Mouse (Mus musculus) liver, embryonic 13.5 days (tissue): ENCODE results near the gene Fam104a. TPM values are rescaled to one million over a fixed set of nuclear protein-coding genes. Genes with fewer than 3 reads are reported as not detected.

ENCODE experiments used
- ATAC-seq: fragments of 200-750 bp; cut with Nextera tagmentation; 2 replicates; pipeline ENCODE4 v1.8.0; 2017; ENCODE audit warnings: low read depth, mild to moderate bottlenecking, moderate number of reproducible peaks, moderate library complexity
- DNase-seq: peaks from one replicate; pipeline ENCODE4 v3.0.0; 2022
- H3K27ac ChIP-seq: fragments of 300-500 bp; sonication (generic); 2 replicates; pipeline ENCODE4 v1.5.1; 2015; ENCODE audit warnings: moderate library complexity, mild to moderate bottlenecking, inconsistent platforms
- H3K27me3 ChIP-seq: fragments of 300-500 bp; sonication (generic); 2 replicates; pipeline ENCODE4 v1.6.1; 2015; ENCODE audit warnings: mild to moderate bottlenecking, inconsistent platforms
- H3K36me3 ChIP-seq: fragments of 300-500 bp; sonication (generic); 2 replicates; pipeline ENCODE4 v1.6.1; 2015; ENCODE audit warnings: mild to moderate bottlenecking, inconsistent platforms
- H3K4me1 ChIP-seq: fragments of 300-500 bp; sonication (generic); replicated peaks from 2 replicates; pipeline ENCODE4 v1.6.1; 2015; ENCODE audit warnings: inconsistent platforms
- H3K4me2 ChIP-seq: fragments of 300-500 bp; sonication (generic); 2 replicates; pipeline ENCODE4 v1.6.1; 2015; ENCODE audit warnings: inconsistent platforms, mild to moderate bottlenecking, moderate library complexity
- H3K4me3 ChIP-seq: fragments of 300-500 bp; sonication (generic); replicated peaks from 2 replicates; pipeline ENCODE4 v1.5.1; 2015; ENCODE audit warnings: mild to moderate bottlenecking, inconsistent platforms
- H3K9ac ChIP-seq: fragments of 300-500 bp; sonication (generic); 2 replicates; pipeline ENCODE4 v1.6.1; 2015; ENCODE audit warnings: mild to moderate bottlenecking, inconsistent platforms
- H3K9me3 ChIP-seq: fragments of 300-500 bp; sonication (generic); replicated peaks from 2 replicates; pipeline ENCODE4 v1.6.1; 2016; ENCODE audit warnings: inconsistent platforms
- WGBS: fragments of 180-500 bp; shearing (Covaris S2); methylation state at CpG from one replicate; pipeline ENCODE4 v1.1.7; 2015; ENCODE audit not compliant: insufficient replicate concordance; 5-methylcytosine and 5-hydroxymethylcytosine counted together
- polyA plus RNA-seq: library from polyadenylated mRNA; unstranded; fragments of >200 nt; fragmentation: Nextera tagmentation; extraction: Ambion mirVana; gene quantifications from 2 replicates; pipeline ENCODE4 v1.2.1, GENCODE M21; 2015

Fam104a gene
- 45.1 and 46.3 TPM in 2 replicates for polyA plus RNA-seq

- under 1% methylated on average over 73 of the region's 73 CpGs for WGBS
- DNase-seq (peak; percentile 94), ATAC-seq (peak; percentile 83)
- H3K9ac ChIP-seq, result peak within 1 kb of the TSS; percentile 98
- H3K4me3 ChIP-seq, result peak within 1 kb of the TSS; percentile 98
- H3K27ac ChIP-seq, result peak within 1 kb of the TSS; percentile 99
- H3K4me1 ChIP-seq, result peaks cover 62% of the 10 kb centered on the region
- peak within 1 kb of the TSS; percentile 89 for H3K4me2 ChIP-seq
- H3K9me3 ChIP-seq, result no peaks in the 10 kb centered on the region
- peaks cover 21% of the 10 kb centered on the region for H3K36me3 ChIP-seq
- H3K27me3 ChIP-seq, result no peaks in the 10 kb centered on the region
These were observed at the start of gene Fam104a, which contains the start of gene D11Wsu47e for GRCm38 (mm10) chr11:113683957-113684706. TSS of gene Fam104a (minus strand) at chr11:113684155. TSS of gene D11Wsu47e (plus strand) at chr11:113684412.

DNA sequence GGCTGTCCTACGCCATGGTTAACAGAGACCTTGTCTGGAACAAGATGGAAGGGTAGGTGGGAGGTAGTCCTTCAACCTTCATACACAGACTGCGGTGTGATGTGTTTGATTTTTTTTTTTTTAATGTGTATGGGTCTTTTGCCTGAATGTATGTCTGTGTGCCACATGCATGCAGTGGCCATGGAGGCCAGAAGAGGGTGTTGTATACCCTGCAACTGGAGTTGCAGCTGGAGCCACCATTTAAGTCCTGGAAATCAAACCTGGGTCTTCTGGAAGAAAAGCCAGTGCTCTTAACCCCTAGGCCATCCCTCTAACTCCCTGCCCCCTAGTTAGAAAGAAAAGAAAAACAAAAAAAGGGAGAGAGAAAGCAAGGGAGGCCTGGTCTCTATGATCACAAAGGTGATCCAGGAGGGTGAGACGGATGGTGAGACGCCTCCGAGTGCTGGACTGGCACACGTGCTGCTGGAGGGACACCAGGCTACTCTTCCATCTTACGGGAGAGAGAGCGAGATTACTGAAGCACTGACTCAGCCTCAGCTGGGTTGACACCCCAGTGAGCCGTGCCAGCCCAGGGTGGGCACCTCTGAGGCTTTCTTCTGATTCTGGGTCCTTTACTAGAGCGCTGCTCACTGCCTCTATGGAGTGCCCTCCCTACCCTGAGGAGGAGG lies 48.1 kb upstream of the Fam104a start:
- WGBS, result 85% methylated on average over 10 of the region's 10 CpGs
- no peak overlapping the region for H3K9ac ChIP-seq
- no peak for ATAC-seq
- DNase-seq, result no peak
- H3K9me3 ChIP-seq, result no peaks in the 10 kb centered on the region
- peaks cover 32% of the 10 kb centered on the region for H3K36me3 ChIP-seq
- H3K4me1 ChIP-seq, result peaks cover 68% of the 10 kb centered on the region
- H3K27ac ChIP-seq, result no peak overlapping the region
- no peak overlapping the region for H3K4me2 ChIP-seq
- no peaks in the 10 kb centered on the region for H3K27me3 ChIP-seq
- no peak overlapping the region for H3K4me3 ChIP-seq

DNA sequence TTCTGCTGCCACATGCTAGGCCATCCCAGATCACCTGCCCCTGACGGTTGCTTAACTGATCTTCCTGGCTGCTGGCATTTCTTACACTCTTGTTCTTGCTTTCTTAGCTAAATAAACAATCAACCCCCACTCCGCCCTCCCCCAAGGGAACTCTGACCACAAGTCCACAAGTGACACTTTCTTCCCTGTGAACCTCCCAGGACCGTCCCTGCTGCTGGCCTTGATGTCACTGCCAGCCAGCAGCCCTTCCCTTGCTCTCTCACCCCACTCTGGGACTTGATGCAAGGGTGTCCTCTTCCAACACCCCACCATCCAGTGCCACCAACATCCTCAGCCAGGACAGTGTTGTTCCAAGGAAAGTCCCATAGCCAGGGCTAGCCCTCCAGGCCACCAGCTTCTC lies 46.9 kb upstream of the Fam104a start:
- Histone ChIP-seq H3K36me3 (peaks cover 44% of the 10 kb centered on the region), H3K27me3 (no peaks in the 10 kb centered on the region), H3K9me3 (no peaks in the 10 kb centered on the region), H3K9ac (no peak overlapping the region), H3K4me3 (no peak overlapping the region), H3K27ac (no peak overlapping the region), H3K4me1 (peaks cover 56% of the 10 kb centered on the region), H3K4me2 (no peak overlapping the region)
- DNase-seq (no peak), ATAC-seq (no peak)
- 54% methylated on average over 3 of the region's 3 CpGs for WGBS

GRCm38 (mm10) chr11:113729917-113730316 lies 46.0 kb upstream of the Fam104a start:
- Histone ChIP-seq H3K27me3 (no peaks in the 10 kb centered on the region), H3K27ac (no peak overlapping the region), H3K9ac (no peak overlapping the region), H3K4me3 (no peak overlapping the region), H3K4me2 (no peak overlapping the region), H3K4me1 (peaks cover 46% of the 10 kb centered on the region), H3K9me3 (no peaks in the 10 kb centered on the region), H3K36me3 (peaks cover 41% of the 10 kb centered on the region)
- no peak for ATAC-seq
- WGBS, result 60% methylated on average over 8 of the region's 8 CpGs
- DNase-seq, result no peak

DNA sequence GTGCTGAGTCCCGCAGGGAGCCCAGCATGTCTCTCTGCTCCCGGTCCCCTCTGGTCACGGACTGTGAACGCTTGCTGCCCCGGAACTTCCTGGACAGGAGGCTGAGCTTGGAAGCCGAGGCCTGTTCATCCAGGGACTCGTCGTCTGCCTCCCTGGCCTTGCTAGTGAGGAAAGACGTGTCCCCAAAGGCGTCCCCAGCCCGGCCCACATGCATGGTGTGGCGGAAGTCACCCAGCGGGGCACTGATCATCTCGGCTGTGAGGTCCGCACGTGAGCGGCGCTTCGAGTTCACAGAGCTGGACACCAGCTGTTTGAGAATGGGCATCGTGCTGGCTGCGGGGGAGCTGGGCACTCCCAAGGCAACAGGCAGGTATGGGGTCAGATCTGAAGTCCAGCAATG lies 45.3 kb upstream of the Fam104a start:
- no peaks in the 10 kb centered on the region for H3K9me3 ChIP-seq
- no peaks in the 10 kb centered on the region for H3K27me3 ChIP-seq
- no peak overlapping the region for H3K27ac ChIP-seq
- no peak overlapping the region for H3K4me3 ChIP-seq
- peaks cover 40% of the 10 kb centered on the region for H3K4me1 ChIP-seq
- peaks cover 41% of the 10 kb centered on the region for H3K36me3 ChIP-seq
- DNase-seq (no peak), ATAC-seq (no peak)
- 93% methylated on average over 21 of the region's 21 CpGs for WGBS
- no peak overlapping the region for H3K9ac ChIP-seq
- no peak overlapping the region for H3K4me2 ChIP-seq

- Histone ChIP-seq H3K27me3 (no peaks in the 10 kb centered on the region), H3K27ac (no peak overlapping the region), H3K4me3 (no peak overlapping the region), H3K4me2 (no peak overlapping the region), H3K4me1 (peaks cover 27% of the 10 kb centered on the region), H3K36me3 (peaks cover 41% of the 10 kb centered on the region), H3K9me3 (no peaks in the 10 kb centered on the region), H3K9ac (no peak overlapping the region)
- ATAC-seq (no peak), DNase-seq (no peak)
- WGBS, result 84% methylated on average over 6 of the region's 6 CpGs
These were observed 44.0 kb upstream of the Fam104a start for GRCm38 (mm10) chr11:113727992-113728391.

- Histone ChIP-seq H3K27ac (no peak overlapping the region), H3K4me3 (no peak overlapping the region), H3K9me3 (no peaks in the 10 kb centered on the region), H3K36me3 (peaks cover 41% of the 10 kb centered on the region), H3K9ac (no peak overlapping the region), H3K4me1 (peaks cover 20% of the 10 kb centered on the region), H3K27me3 (no peaks in the 10 kb centered on the region), H3K4me2 (no peak overlapping the region)
- WGBS, result 90% methylated on average over 14 of the region's 14 CpGs
- DNase-seq (no peak), ATAC-seq (no peak)
These were observed 43.3 kb upstream of the Fam104a start for GRCm38 (mm10) chr11:113726994-113727888.

GRCm38 (mm10) chr11:113725235-113726048 lies 41.5 kb upstream of the Fam104a start:
- H3K9me3 ChIP-seq, result no peaks in the 10 kb centered on the region
- peaks cover 41% of the 10 kb centered on the region for H3K36me3 ChIP-seq
- no peaks in the 10 kb centered on the region for H3K27me3 ChIP-seq
- H3K9ac ChIP-seq, result no peak overlapping the region
- H3K4me3 ChIP-seq, result no peak overlapping the region
- no peak overlapping the region for H3K27ac ChIP-seq
- no peak overlapping the region for H3K4me2 ChIP-seq
- no peak for DNase-seq
- WGBS, result 84% methylated on average over 4 of the region's 4 CpGs
- ATAC-seq, result no peak
- peaks cover 5% of the 10 kb centered on the region; the same call in 1 of the 2 replicates for H3K4me1 ChIP-seq

DNA sequence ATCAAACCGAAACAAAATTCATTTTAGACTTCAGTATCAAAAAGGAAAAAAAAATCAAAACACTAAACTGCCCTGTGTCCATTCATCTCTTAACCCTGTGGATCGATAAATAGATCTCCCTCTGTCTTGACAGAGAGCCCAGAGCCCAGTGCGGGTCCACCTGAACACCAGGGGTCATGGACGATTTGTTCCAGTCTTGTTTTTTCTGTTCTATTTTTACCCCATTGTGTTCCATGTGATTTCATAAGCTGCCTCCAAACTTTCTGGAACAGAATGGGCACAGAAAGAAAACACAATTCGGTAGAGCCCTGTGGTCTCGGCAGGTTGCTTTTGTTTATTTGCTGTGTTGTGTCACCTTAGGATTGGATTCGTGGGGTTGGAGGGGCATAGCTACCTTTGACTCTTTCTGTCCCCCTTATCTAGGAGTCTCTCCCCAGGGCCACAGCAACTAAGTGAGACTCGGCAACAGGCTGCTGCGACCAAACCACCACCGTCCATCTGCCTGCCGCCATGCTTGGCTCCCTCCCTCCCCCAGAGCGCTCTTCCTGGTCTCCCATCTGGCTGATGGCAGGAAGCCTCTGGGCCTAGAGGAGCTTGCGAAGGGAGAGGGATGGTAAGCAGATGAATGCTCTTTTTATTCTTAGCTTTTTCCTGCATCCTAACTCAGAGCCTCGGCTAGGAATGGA lies 38.6 kb upstream of the Fam104a start:
- no peak overlapping the region for H3K4me2 ChIP-seq
- H3K4me3 ChIP-seq, result no peak overlapping the region
- no peaks in the 10 kb centered on the region; the same call in 1 of the 2 replicates for H3K4me1 ChIP-seq
- H3K36me3 ChIP-seq, result peaks cover 18% of the 10 kb centered on the region
- DNase-seq (no peak), ATAC-seq (no peak)
- 56% methylated on average over 14 of the region's 14 CpGs for WGBS
- no peaks in the 10 kb centered on the region for H3K9me3 ChIP-seq
- H3K27me3 ChIP-seq, result peaks cover 4% of the 10 kb centered on the region; the same call in 1 of the 2 replicates
- H3K27ac ChIP-seq, result no peak overlapping the region
- no peak overlapping the region for H3K9ac ChIP-seq

DNA sequence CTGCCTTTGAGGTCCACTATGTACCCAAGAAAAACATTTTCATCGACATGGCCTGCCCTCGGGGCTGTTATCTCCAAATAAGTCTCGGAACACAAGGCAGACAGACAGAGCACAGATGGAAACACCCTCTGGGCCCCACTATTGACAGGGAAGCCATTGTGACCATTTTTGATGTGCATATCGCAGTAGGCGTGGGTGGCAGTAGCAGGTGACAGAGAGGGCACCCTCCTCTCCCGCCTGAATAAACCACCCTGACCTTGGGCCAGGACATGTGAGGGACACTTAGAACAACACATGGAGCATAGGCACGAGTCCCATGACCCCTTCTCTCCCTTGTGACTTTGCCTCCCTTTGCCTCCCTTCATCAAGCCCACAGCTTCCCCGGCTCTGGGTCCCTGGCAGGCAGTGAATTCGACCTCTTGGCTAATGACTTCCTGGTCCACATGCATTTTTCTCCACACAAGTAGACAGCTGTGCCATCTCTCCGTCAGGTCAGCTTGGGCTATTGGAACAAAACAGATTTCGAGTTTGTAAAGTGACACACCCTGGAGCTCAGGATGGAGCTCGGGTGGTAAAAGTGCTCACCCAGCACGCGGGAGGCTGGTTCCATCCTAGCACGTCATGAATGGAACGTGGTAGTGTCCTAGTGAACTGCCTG lies 33.9 kb upstream of the Fam104a start:
- 59% methylated on average over 16 of the region's 16 CpGs for WGBS
- Histone ChIP-seq H3K27ac (no peak overlapping the region), H3K9me3 (no peaks in the 10 kb centered on the region), H3K9ac (no peak overlapping the region), H3K4me1 (peaks cover 4% of the 10 kb centered on the region; the same call in 1 of the 2 replicates), H3K4me3 (no peak overlapping the region), H3K36me3 (no peaks in the 10 kb centered on the region), H3K27me3 (peaks cover 4% of the 10 kb centered on the region; the same call in 1 of the 2 replicates), H3K4me2 (no peak overlapping the region)
- ATAC-seq, result no peak
- no peak for DNase-seq
